Mouse (Mus musculus) thymus, postnatal 4 days (tissue): ENCODE measurements around the gene Dab2ip.

Experiments used
- DNase-seq: peaks from one replicate; pipeline ENCODE4 v3.0.0; 2021

Gene Dab2ip

GRCm38 (mm10) chr2:35767834-35768537 is 209.9 kb downstream of the Dab2ip start:
- no peak for DNase-seq

DNA sequence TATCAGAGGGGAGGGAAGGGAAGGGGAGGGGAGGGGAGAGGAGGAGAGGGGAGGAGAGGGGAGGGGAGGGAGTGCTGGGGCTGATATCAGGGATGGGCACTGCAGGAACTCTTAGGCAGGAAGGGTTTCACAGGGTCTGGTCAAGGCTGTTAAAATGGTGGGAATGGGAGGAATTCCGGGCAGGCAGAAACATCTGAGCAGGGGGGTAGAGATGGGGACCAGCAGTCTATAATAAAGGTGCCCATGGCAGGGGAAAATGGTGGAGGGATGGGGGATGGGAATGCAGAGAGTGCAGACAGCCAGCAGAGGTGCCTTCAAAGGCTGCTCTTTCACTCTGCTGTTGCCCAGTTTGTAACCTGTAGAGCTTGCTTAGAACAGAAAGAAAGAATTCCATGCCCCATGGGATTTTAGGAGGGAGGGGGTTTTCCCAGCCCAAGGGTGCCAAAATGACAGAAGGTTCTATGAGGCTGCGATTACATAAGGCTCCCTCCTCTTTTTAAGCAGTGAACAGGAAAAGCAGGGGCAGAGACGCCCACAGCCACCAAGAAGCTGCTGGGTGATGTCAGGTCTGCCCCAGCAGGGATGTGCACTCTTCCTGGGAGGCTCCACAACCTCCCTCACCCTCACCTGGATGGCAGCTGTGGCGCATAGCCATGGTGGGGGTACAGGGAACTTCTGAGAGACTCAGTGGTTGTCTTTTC is 210.6 kb downstream of the Dab2ip start:
- no peak for DNase-seq

DNA sequence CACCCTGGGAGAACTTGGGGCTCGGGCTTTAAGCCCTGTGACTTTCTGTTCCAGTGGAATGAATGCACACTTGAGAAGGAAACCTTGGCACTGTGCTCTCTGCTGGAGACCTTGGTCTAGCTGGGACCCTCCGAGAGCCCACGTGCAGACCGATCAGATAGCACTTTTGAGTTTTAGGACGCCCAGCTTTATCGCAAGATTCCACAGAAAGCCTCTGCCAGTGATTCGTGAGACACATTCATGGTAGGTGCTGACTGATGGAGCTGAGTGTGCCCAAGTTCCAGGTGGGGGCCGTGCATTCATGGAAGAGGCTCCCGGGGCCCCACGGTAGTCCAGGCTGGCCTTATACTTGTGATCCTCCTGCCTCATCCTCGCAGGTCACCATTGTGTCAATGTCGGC is 211.3 kb downstream of the Dab2ip start:
- DNase-seq: no peak

- no peak for DNase-seq
Measured at GRCm38 (mm10) chr2:35770541-35770940, 212.5 kb downstream of the Dab2ip start.

- DNase-seq: no peak
Measured at GRCm38 (mm10) chr2:35775651-35776055, 217.6 kb downstream of the Dab2ip start.

DNA sequence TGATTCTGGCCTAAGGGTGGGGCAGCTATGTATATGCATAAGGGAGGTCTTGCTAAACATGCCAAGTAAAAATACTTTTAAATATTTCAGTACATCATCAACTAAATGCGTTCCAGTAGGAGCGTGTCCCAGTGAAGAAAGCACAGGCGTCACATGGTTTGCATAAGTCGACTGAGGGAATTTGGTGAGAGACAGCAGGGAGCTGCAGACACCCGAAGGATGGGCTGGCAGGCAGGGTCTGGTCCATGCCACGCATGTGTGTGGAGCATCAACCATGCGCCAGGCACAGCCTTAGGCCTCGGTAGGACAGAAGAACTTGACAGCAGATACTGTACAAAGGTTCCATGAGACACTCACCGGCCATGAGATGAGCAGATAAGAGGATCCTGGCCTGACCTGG is 218.9 kb downstream of the Dab2ip start:
- no peak for DNase-seq

DNA sequence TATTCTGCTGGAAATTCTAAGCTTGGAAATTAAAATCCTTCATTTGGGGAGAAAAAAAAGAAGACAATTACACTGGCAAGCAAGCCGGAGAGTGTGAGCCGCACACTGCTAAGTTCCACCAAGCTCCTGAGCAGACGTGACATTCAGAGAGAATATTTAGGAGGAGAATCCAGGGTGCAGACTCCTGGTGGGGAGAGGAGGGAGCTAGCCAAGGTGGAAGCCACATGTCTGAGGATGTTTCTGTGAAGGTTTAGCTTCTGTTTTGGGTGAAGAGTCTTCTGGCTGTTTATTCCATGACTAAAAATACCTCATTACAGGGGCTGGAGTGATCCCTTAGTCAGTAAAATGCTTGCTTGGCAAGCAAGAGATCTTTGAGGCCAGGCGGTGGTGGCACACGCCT is 221.2 kb downstream of the Dab2ip start:
- DNase-seq: no peak
